Mouse (Mus musculus) gastrocnemius, postnatal 10 days (tissue): ENCODE measurements around the gene Col24a1. TPM values are rescaled to one million over a fixed set of nuclear protein-coding genes. Genes with fewer than 3 reads are reported as not detected.

Experiments used
- DNase-seq: peaks from one replicate; pipeline ENCODE4 v3.0.0; 2021; ENCODE audit warnings: mixed read lengths
- total RNA-seq, 2 experiments: library from RNA; stranded (reverse); gene quantifications; 2 replicates each; pipeline ENCODE4 v1.2.3; 2021

Col24a1 gene
- total RNA-seq, 2 experiments from 2014 or later, result 6.7 to 9.1 TPM

- no peak for DNase-seq
These were observed 282.2 kb downstream of the Col24a1 start for GRCm38 (mm10) chr3:145574468-145574867.

- DNase-seq, result no peak
These were observed 283.1 kb downstream of the Col24a1 start for GRCm38 (mm10) chr3:145575340-145575739.

- DNase-seq, result peak; percentile 88
These were observed 283.6 kb downstream of the Col24a1 start, which contains the start of gene Znhit6 for GRCm38 (mm10) chr3:145575743-145576481. Gene Znhit6, plus strand, starts transcription at chr3:145576205.

- DNase-seq, result no peak
These were observed 284.2 kb downstream of the Col24a1 start for GRCm38 (mm10) chr3:145576482-145576822.

- no peak for DNase-seq
These were observed 284.6 kb downstream of the Col24a1 start for GRCm38 (mm10) chr3:145576876-145577275.

GRCm38 (mm10) chr3:145583043-145583442, 290.8 kb downstream of the Col24a1 start:
- no peak for DNase-seq

GRCm38 (mm10) chr3:145583522-145584200, 291.4 kb downstream of the Col24a1 start:
- DNase-seq, result no peak

GRCm38 (mm10) chr3:145590562-145590961, 298.3 kb downstream of the Col24a1 start:
- no peak for DNase-seq

- no peak for DNase-seq
These were observed 299.7 kb downstream of the Col24a1 start for GRCm38 (mm10) chr3:145591841-145592542.

- DNase-seq, result no peak
These were observed 303.1 kb downstream of the Col24a1 start for GRCm38 (mm10) chr3:145595354-145595753.

- DNase-seq, result no peak
These were observed 306.8 kb downstream of the Col24a1 start for GRCm38 (mm10) chr3:145599059-145599458.

GRCm38 (mm10) chr3:145600801-145601200, 308.5 kb downstream of the Col24a1 start:
- DNase-seq, result no peak

GRCm38 (mm10) chr3:145601345-145601744, 309.1 kb downstream of the Col24a1 start:
- DNase-seq, result no peak

Other genes starting within 250 kb of the Col24a1 start
- gene Clca2, start 193.0 kb upstream of the Col24a1 start, total RNA-seq, result 1 to 10 TPM in 1 of 2 experiments, under 1 TPM in 1; 0.70 to 1.6 TPM
- 10 to 100 TPM in 1 of 2 experiments, 1 to 10 TPM in 1; 5.9 to 15.5 TPM for gene Odf2l, start 173.9 kb upstream of the Col24a1 start, total RNA-seq